Mouse (Mus musculus) heart, embryonic 12.5 days (tissue): ENCODE measurements around the gene Fank1. TPM values are rescaled to one million over a fixed set of nuclear protein-coding genes. Genes with fewer than 3 reads are reported as not detected.

Source experiments
- ATAC-seq: fragments of 200-750 bp; cut with Nextera tagmentation; 2 replicates; pipeline ENCODE4 v1.8.0; 2017; ENCODE audit warnings: moderate TSS enrichment, moderate library complexity; ENCODE audit not compliant: insufficient number of reproducible peaks, low FRiP score
- H3K27ac ChIP-seq: fragments of 300-500 bp; sonication (generic); 2 replicates; pipeline ENCODE4 v1.5.1; 2016; ENCODE audit warnings: mild to moderate bottlenecking, moderate library complexity; ENCODE audit not compliant: poor library complexity, severe bottlenecking
- H3K27me3 ChIP-seq: fragments of 300-500 bp; sonication (generic); replicated peaks from 2 replicates; pipeline ENCODE4 v1.6.1; 2016; ENCODE audit warnings: mild to moderate bottlenecking, moderate library complexity
- H3K36me3 ChIP-seq: fragments of 300-500 bp; sonication (generic); 2 replicates; pipeline ENCODE4 v1.6.1; 2016; ENCODE audit warnings: mild to moderate bottlenecking, moderate library complexity
- H3K4me1 ChIP-seq: fragments of 300-500 bp; sonication (generic); replicated peaks from 2 replicates; pipeline ENCODE4 v1.6.1; 2016; ENCODE audit warnings: mild to moderate bottlenecking
- H3K4me2 ChIP-seq: fragments of 300-500 bp; sonication (generic); 2 replicates; pipeline ENCODE4 v1.6.1; 2016; ENCODE audit warnings: mild to moderate bottlenecking, moderate library complexity
- H3K4me3 ChIP-seq: fragments of 300-500 bp; sonication (generic); 2 replicates; pipeline ENCODE4 v1.5.1; 2016; ENCODE audit warnings: mild to moderate bottlenecking
- H3K9ac ChIP-seq: fragments of 300-500 bp; sonication (generic); 2 replicates; pipeline ENCODE4 v1.6.1; 2016; ENCODE audit warnings: mild to moderate bottlenecking, moderate library complexity
- H3K9me3 ChIP-seq: fragments of 300-500 bp; sonication (generic); replicated peaks from 2 replicates; pipeline ENCODE4 v1.6.1; 2016; ENCODE audit warnings: mild to moderate bottlenecking, moderate library complexity
- WGBS: fragments of 180-500 bp; shearing (Covaris S2); methylation state at CpG from one replicate; pipeline ENCODE4 v1.1.7; 2016; 5-methylcytosine and 5-hydroxymethylcytosine counted together
- polyA plus RNA-seq: library from polyadenylated mRNA; unstranded; fragments of >200 nt; fragmentation: Nextera tagmentation; extraction: Ambion mirVana; gene quantifications from 2 replicates; pipeline ENCODE4 v1.2.1, GENCODE M21; 2016

The Fank1 gene
- polyA plus RNA-seq, 1 experiment from 2014 or later: not detected

DNA sequence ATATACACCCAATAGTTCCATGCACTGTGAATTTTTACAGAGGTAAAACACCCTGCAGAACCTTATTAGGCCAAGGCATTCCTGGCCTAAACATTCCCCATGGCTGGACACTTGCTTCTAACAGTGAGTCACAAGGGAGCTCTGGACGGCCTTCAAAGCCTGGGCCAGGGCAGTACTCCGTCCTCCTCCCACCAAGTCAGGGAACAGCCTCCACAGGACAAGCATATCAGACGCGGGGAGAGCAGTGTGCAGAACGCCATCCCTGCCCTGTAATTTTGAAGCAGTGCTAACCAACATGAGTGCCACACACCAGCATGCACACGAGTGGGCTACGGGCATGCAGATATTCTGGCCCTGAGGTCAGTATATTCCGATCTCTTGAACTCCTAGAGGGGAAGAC lies 29.3 kb upstream of the Fank1 start:
- no peaks in the 10 kb centered on the region for H3K27me3 ChIP-seq
- H3K27ac ChIP-seq: peak overlapping the region; percentile 73
- 0 out of 2 replicates have a peak, but pooled peaks cover 2% of the 10 kb centered on the region for H3K9me3 ChIP-seq
- no peak overlapping the region for H3K4me3 ChIP-seq
- H3K9ac ChIP-seq: peak overlapping the region; percentile 17; the same call in 1 of the 2 replicates
- H3K4me1 ChIP-seq: peaks cover 68% of the 10 kb centered on the region
- 0 out of 2 replicates have a peak, but pooled peaks have one; percentile 26 for ATAC-seq
- WGBS: 53% methylated on average over 8 of the region's 8 CpGs
- peaks cover 2% of the 10 kb centered on the region; the same call in 1 of the 2 replicates for H3K36me3 ChIP-seq
- H3K4me2 ChIP-seq: no peak overlapping the region

DNA sequence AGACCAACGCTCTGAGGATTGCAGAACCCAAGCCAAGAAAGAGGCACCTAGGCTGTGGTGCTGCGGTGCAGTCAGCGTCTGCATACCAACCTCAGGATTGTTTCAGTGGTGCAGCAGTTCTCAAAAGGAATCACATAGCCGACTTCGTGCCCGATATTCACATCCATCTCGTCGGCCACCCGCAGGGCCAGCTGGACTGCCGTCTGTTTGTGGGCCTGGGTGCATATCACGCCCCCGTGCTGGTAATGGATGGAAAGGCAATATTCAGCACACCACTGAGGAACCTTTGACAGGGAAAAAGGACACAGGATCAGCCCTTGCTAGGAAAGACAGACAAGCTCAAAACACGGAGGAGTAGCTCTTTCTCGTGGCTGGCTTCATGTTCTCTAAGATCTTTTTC lies 27.9 kb upstream of the Fank1 start:
- Histone ChIP-seq H3K9me3 (0 out of 2 replicates have a peak, but pooled peaks cover 2% of the 10 kb centered on the region), H3K4me1 (peaks cover 62% of the 10 kb centered on the region), H3K9ac (no peak overlapping the region), H3K4me2 (no peak overlapping the region), H3K27ac (0 out of 2 replicates have a peak overlapping the region, but pooled peaks have one; percentile 35), H3K27me3 (no peaks in the 10 kb centered on the region), H3K4me3 (no peak overlapping the region), H3K36me3 (no peaks in the 10 kb centered on the region)
- ATAC-seq: no peak
- 75% methylated on average over 14 of the region's 14 CpGs for WGBS

DNA sequence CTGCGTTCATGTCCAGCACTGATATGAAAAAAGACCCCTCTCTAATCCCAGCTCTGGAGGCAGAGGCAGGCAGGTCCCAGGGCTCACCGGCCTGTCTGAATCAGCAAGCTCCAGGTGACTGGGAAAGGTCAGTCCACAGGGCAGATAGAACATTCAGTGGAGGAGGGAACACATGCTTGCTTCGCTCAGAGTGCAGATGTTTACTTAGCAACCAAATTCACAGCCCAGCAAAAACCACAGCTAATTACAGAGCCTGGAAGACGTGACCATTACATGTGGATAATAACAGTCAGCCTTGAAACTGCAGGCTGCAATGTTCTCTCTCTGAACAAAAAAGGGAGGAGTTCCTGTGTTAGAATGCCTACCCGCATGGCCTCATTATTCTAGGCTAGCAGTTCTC lies 26.0 kb upstream of the Fank1 start:
- no peak overlapping the region for H3K4me3 ChIP-seq
- no peaks in the 10 kb centered on the region for H3K27me3 ChIP-seq
- H3K27ac ChIP-seq: peak overlapping the region; percentile 77
- H3K9me3 ChIP-seq: 0 out of 2 replicates have a peak, but pooled peaks cover 2% of the 10 kb centered on the region
- no peak; the same call in 1 of the 2 replicates for ATAC-seq
- H3K36me3 ChIP-seq: peaks cover 5% of the 10 kb centered on the region
- H3K4me2 ChIP-seq: no peak overlapping the region
- 0 out of 2 replicates have a peak overlapping the region, but pooled peaks have one; percentile 4 for H3K9ac ChIP-seq
- peaks cover 59% of the 10 kb centered on the region for H3K4me1 ChIP-seq
- 51% methylated on average over 5 of the region's 5 CpGs for WGBS

DNA sequence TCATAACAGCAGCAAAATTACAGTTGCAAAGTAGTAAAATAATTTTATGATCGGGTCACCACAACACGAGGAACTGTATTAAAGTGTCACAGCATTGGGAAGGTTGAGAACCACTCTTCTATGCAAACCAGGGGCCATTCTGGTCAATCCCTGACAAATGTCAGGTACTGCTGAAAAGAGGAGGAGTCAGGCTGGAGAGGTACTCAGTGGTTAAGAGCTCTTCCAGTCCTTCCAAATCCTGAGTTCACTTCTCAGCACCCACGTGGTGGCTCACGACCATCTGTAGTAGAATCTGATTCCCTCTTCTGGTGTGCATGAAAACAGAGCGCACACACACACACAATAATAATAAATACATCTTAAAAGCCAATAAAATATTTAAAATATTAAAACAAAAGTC lies 25.5 kb upstream of the Fank1 start:
- 0 out of 2 replicates have a peak, but pooled peaks have one; percentile 14 for ATAC-seq
- peak overlapping the region; percentile 77 for H3K27ac ChIP-seq
- no peak overlapping the region for H3K4me3 ChIP-seq
- WGBS: 51% methylated on average over 5 of the region's 5 CpGs
- H3K9ac ChIP-seq: no peak overlapping the region
- H3K36me3 ChIP-seq: peaks cover 5% of the 10 kb centered on the region
- H3K4me1 ChIP-seq: peaks cover 59% of the 10 kb centered on the region
- H3K9me3 ChIP-seq: 0 out of 2 replicates have a peak, but pooled peaks cover 2% of the 10 kb centered on the region
- H3K27me3 ChIP-seq: no peaks in the 10 kb centered on the region
- H3K4me2 ChIP-seq: no peak overlapping the region

DNA sequence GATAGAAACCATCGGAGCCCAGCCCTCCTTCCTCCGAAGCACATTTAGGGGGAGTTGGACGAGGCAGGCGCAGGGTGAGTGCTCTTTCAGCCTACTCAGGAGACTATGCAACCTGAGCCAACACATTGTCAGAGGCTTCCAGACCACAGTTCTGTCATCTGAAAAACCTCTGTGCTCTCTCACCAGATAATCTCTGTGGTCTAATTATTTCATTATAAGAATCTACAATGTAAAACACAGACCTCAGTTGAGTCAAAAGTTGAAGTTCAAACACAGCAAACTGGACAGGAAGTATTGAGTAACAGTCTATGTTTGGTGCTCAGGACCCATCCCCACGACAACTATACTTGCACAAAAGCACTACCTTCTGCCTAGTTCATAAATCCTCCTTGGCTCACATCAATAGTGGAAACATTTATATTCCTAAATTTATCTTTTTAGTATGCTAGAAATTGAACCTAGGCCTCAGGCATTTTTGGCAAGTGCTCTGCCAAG lies 18.7 kb upstream of the Fank1 start:
- H3K9ac ChIP-seq: no peak overlapping the region
- no peak for ATAC-seq
- peaks cover 12% of the 10 kb centered on the region for H3K36me3 ChIP-seq
- 0 out of 2 replicates have a peak, but pooled peaks cover 7% of the 10 kb centered on the region for H3K9me3 ChIP-seq
- WGBS: 57% methylated on average over 5 of the region's 5 CpGs
- no peak overlapping the region for H3K4me2 ChIP-seq
- no peak overlapping the region for H3K27ac ChIP-seq
- H3K27me3 ChIP-seq: no peaks in the 10 kb centered on the region
- H3K4me3 ChIP-seq: no peak overlapping the region
- H3K4me1 ChIP-seq: peaks cover 32% of the 10 kb centered on the region

DNA sequence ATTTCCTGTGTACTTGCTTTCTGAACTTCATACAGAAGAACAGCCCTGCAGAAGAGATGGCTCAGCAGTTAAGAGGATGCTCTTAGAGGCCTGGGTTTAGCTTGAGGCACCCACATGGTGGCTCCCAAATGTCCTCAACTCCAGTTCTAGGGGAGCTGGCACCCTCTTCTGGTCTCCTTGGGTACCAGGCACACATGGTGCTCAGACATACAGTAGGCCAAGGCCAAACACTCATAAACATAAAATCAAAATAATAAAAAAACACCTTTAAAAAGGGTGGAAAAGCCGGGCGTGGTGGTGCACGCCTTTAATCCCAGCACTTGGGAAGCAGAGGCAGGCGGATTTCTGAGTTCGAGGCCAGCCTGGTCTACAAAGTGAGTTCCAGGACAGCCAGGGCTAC lies 17.9 kb upstream of the Fank1 start:
- Histone ChIP-seq H3K4me3 (no peak overlapping the region), H3K9ac (no peak overlapping the region), H3K4me2 (no peak overlapping the region), H3K36me3 (peaks cover 12% of the 10 kb centered on the region), H3K27ac (no peak overlapping the region), H3K27me3 (no peaks in the 10 kb centered on the region), H3K4me1 (peaks cover 32% of the 10 kb centered on the region), H3K9me3 (0 out of 2 replicates have a peak, but pooled peaks cover 7% of the 10 kb centered on the region)
- no peak for ATAC-seq
- 92% methylated on average over 5 of the region's 5 CpGs for WGBS

DNA sequence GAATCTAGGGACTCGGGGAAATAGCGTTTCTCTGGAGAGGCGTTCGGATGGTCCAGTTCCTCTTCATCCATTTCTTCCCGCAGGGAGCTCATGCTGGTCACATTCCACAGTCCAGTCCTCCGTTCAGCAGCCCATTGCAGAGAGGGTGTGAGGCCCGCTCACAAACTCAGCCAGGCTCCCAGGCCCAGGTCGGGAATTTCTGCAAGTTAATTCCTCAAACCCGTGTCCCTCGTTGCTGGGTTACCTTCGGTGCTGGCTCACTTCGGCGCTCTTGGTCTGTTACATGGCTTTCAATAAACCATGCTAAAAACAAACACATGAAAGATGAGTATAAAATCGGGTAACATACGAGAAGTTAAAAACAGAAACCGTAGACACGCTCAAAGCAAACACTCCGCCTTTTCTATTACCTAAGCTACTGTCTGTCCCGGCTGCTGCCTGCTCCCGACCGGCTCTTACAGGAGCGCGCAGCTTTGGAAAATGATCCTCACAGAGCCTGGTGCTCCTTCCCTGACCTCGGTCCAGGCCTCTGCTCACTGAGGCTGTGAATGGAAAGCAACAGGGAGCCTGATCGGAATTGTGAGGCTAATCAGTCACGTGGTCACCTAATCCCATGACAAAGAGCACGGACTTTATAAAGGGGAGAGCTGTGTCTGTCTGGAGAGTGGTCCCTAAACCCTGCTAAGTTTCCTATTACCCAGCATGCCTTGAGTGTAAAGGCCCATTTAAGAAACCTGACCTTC lies 16.9 kb upstream of the Fank1 start:
- 17% methylated on average over 27 of the region's 27 CpGs for WGBS
- peak overlapping the region; percentile 60 for H3K4me2 ChIP-seq
- H3K36me3 ChIP-seq: peaks cover 7% of the 10 kb centered on the region; the same call in 1 of the 2 replicates
- H3K9me3 ChIP-seq: 0 out of 2 replicates have a peak, but pooled peaks cover 7% of the 10 kb centered on the region
- peak overlapping the region; percentile 44; the same call in 1 of the 2 replicates for H3K27ac ChIP-seq
- peak overlapping the region; percentile 51 for H3K9ac ChIP-seq
- H3K4me3 ChIP-seq: peak overlapping the region; percentile 12
- H3K4me1 ChIP-seq: peaks cover 32% of the 10 kb centered on the region
- no peaks in the 10 kb centered on the region for H3K27me3 ChIP-seq
- peak; percentile 63; the same call in 1 of the 2 replicates for ATAC-seq

DNA sequence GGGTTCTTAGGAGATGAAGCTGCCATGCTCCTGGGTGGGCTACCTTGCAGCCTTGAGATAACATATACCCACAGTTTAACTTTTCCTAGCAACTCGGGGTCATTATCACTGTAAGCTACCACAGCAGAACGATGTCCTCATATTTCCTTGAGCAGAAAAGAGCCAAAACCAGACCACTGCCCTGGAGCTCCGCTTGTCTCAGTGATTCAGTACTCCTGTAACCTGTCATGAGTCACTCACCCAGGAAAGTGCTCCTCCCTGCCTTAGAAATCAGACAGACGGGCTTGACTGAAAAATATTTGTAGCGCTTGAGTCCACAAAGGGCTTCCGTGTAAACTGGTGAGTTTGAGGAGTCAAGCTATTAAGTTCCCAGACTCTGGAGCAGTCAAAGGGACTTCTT lies 14.0 kb upstream of the Fank1 start:
- WGBS: 62% methylated on average over 6 of the region's 6 CpGs
- 0 out of 2 replicates have a peak, but pooled peaks cover 7% of the 10 kb centered on the region for H3K9me3 ChIP-seq
- H3K36me3 ChIP-seq: peaks cover 7% of the 10 kb centered on the region; the same call in 1 of the 2 replicates
- no peak for ATAC-seq
- H3K27me3 ChIP-seq: no peaks in the 10 kb centered on the region
- H3K27ac ChIP-seq: no peak overlapping the region
- no peak overlapping the region for H3K4me3 ChIP-seq
- H3K4me1 ChIP-seq: peaks cover 29% of the 10 kb centered on the region
- H3K9ac ChIP-seq: no peak overlapping the region
- H3K4me2 ChIP-seq: no peak overlapping the region

DNA sequence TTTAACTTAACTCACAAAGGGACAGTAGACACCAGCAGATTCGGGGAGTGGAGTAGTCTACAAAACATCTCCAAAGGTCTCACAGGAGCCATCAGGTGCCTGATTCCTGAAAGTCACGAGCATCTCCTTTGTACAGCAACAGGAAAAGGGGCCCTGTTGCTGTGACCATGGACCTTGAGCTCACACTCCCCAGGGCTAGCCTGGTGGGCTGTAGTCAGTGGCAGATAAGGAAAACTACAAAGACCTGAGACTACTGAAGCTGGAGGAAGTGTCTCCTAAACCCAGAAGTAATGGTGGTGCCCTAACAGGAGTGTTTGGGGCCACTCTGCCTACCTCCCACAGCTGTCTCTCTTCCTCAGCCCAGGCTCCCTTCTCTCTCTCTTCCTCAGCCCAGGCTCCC lies 12.2 kb upstream of the Fank1 start:
- no peak overlapping the region for H3K4me2 ChIP-seq
- no peaks in the 10 kb centered on the region for H3K27me3 ChIP-seq
- H3K4me1 ChIP-seq: peaks cover 19% of the 10 kb centered on the region
- no peak overlapping the region for H3K4me3 ChIP-seq
- WGBS: 79% methylated on average over 2 of the region's 2 CpGs
- H3K36me3 ChIP-seq: peaks cover 7% of the 10 kb centered on the region; the same call in 1 of the 2 replicates
- no peak overlapping the region for H3K27ac ChIP-seq
- ATAC-seq: no peak
- 0 out of 2 replicates have a peak, but pooled peaks cover 7% of the 10 kb centered on the region for H3K9me3 ChIP-seq
- H3K9ac ChIP-seq: no peak overlapping the region

DNA sequence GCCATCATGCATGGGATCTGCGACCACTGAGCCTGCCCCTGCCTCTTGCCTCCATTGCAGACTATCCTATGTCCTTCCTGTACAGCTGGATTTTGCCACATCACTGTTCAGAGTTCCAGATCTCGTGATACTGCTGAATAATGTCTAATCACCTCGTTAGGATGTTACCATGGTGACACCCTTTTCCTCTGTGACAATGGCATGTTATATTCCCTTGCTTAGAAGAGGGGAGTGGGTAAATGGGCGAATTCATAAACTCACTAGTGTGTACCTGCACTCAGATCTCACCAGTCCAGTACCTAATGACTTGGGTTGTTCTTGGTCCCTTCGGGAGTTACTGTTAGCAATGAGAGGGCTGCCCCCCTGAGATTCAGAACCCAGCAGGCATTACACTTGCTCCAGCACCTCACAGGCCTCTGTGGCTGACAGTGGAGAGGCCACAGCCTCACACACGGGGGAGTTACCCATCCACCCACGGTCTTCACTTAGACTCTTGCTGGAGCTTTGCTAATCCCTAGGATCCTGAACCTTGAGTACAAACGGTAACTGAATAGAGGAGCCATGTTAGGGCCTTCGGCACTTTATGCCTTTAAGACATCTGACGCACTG lies 11.3 kb upstream of the Fank1 start:
- WGBS: 80% methylated on average over 10 of the region's 10 CpGs
- H3K36me3 ChIP-seq: peaks cover 7% of the 10 kb centered on the region; the same call in 1 of the 2 replicates
- 0 out of 2 replicates have a peak, but pooled peaks cover 7% of the 10 kb centered on the region for H3K9me3 ChIP-seq
- H3K9ac ChIP-seq: no peak overlapping the region
- H3K4me2 ChIP-seq: no peak overlapping the region
- H3K4me3 ChIP-seq: no peak overlapping the region
- H3K27ac ChIP-seq: no peak overlapping the region
- peaks cover 12% of the 10 kb centered on the region for H3K4me1 ChIP-seq
- no peaks in the 10 kb centered on the region for H3K27me3 ChIP-seq
- ATAC-seq: no peak

DNA sequence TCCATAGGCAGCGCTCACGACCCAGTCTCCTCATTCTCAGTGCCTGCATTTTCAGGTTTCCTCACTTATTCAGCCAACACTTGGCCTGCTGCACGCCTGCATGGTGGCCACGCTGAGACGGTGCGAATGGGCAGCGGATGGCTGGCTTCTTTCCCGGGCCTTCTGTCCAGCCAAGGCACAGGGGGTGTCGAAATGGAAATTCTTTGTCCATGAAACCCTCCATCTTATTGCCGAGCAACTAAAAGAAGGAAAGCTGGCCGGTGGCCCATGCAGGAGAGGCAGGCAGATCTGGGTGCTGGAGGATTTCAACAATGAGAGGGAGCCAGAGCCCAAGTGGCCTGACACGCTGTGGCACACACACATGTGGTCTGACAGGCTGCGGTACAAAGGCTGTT lies 10.8 kb upstream of the Fank1 start:
- Histone ChIP-seq H3K9me3 (0 out of 2 replicates have a peak, but pooled peaks cover 7% of the 10 kb centered on the region), H3K4me2 (no peak overlapping the region), H3K4me3 (no peak overlapping the region), H3K27me3 (no peaks in the 10 kb centered on the region), H3K27ac (no peak overlapping the region), H3K9ac (no peak overlapping the region), H3K4me1 (peaks cover 12% of the 10 kb centered on the region), H3K36me3 (peaks cover 7% of the 10 kb centered on the region; the same call in 1 of the 2 replicates)
- no peak for ATAC-seq
- WGBS: 82% methylated on average over 13 of the region's 13 CpGs
